Mouse (Mus musculus): Measurements from ENCODE around the gene Cdh23.

The Cdh23 gene

GRCm38 (mm10) chr10:60481381-60481780 is 214.9 kb downstream of the Cdh23 start:
- DNase-seq (ENCODE audit: low spot score): no peak

GRCm38 (mm10) chr10:60474549-60474948 is 221.7 kb downstream of the Cdh23 start:
- no peak for DNase-seq (ENCODE audit: low spot score)

- DNase-seq (ENCODE audit: low spot score): peak; percentile 47
Measured at GRCm38 (mm10) chr10:60473782-60474322, 222.4 kb downstream of the Cdh23 start.

- no peak for DNase-seq (ENCODE audit: low spot score)
Measured at GRCm38 (mm10) chr10:60467752-60468151, 228.5 kb downstream of the Cdh23 start.

GRCm38 (mm10) chr10:60463953-60464647 is 232.2 kb downstream of the Cdh23 start:
- no peak for DNase-seq (ENCODE audit: low spot score)

GRCm38 (mm10) chr10:60456662-60457397 is 239.5 kb downstream of the Cdh23 start:
- peak; percentile 25 for DNase-seq (ENCODE audit: low spot score)

- no peak for DNase-seq (ENCODE audit: low spot score)
Measured at GRCm38 (mm10) chr10:60455193-60455592, 241.1 kb downstream of the Cdh23 start.

GRCm38 (mm10) chr10:60447186-60447585 is 249.1 kb downstream of the Cdh23 start:
- no peak for DNase-seq (ENCODE audit: low spot score)

- DNase-seq (ENCODE audit: low spot score): peak; percentile 87
Measured at GRCm38 (mm10) chr10:60445031-60445593, 251.2 kb downstream of the Cdh23 start.

GRCm38 (mm10) chr10:60443078-60443477 is 253.2 kb downstream of the Cdh23 start:
- DNase-seq (ENCODE audit: low spot score): no peak

- DNase-seq (ENCODE audit: low spot score): no peak
Measured at GRCm38 (mm10) chr10:60442321-60442720, 254.0 kb downstream of the Cdh23 start.

- DNase-seq (ENCODE audit: low spot score): no peak
Measured at GRCm38 (mm10) chr10:60432679-60433078, 263.6 kb downstream of the Cdh23 start.

GRCm38 (mm10) chr10:60430591-60430990 is 265.7 kb downstream of the Cdh23 start:
- no peak for DNase-seq (ENCODE audit: low spot score)

- DNase-seq (ENCODE audit: low spot score): no peak
Measured at GRCm38 (mm10) chr10:60430001-60430400, 266.3 kb downstream of the Cdh23 start.

- DNase-seq (ENCODE audit: low spot score): no peak
Measured at GRCm38 (mm10) chr10:60422756-60423155, 273.5 kb downstream of the Cdh23 start.

GRCm38 (mm10) chr10:60419624-60420023 is 276.7 kb downstream of the Cdh23 start:
- DNase-seq (ENCODE audit: low spot score): peak; percentile 11

GRCm38 (mm10) chr10:60418137-60418536 is 278.2 kb downstream of the Cdh23 start:
- DNase-seq (ENCODE audit: low spot score): peak; percentile 84

GRCm38 (mm10) chr10:60417041-60417440 is 279.2 kb downstream of the Cdh23 start:
- DNase-seq (ENCODE audit: low spot score): no peak

GRCm38 (mm10) chr10:60413756-60414155 is 282.5 kb downstream of the Cdh23 start:
- DNase-seq (ENCODE audit: low spot score): no peak

GRCm38 (mm10) chr10:60411794-60412193 is 284.5 kb downstream of the Cdh23 start:
- DNase-seq (ENCODE audit: low spot score): peak; percentile 50

GRCm38 (mm10) chr10:60407831-60408230 is 288.5 kb downstream of the Cdh23 start:
- peak; percentile 80 for DNase-seq (ENCODE audit: low spot score)

GRCm38 (mm10) chr10:60405460-60406177 is 290.7 kb downstream of the Cdh23 start:
- no peak for DNase-seq (ENCODE audit: low spot score)
